Mouse (Mus musculus): Measurements from ENCODE around the gene Tsg101. TPM values are rescaled to one million over a fixed set of nuclear protein-coding genes. Genes with fewer than 3 reads are reported as not detected.

Tsg101 gene
- polyA plus RNA-seq, 2 experiments from 2014 or later = 85.8 to 103 TPM

DNA sequence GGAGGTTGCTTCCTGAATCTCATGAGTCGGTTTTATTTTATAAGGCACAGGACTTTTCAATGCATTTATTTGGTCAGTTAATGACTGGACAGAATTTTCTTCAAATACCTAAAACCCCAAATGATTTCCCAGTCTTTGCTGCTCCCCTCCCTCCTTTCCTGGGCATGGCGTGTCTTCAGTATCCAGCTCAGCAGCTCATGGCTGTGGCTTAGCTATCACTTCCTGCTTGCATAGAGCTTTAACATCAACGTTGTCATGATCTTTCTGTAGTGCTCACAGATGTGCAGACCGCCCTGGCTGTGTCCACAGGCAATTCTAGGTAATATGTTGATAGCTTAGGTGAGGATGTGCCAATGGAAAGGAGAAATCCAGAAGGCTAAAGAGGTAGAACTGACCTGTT, 47.8 kb downstream of the Tsg101 start:
- no peak for ATAC-seq

DNA sequence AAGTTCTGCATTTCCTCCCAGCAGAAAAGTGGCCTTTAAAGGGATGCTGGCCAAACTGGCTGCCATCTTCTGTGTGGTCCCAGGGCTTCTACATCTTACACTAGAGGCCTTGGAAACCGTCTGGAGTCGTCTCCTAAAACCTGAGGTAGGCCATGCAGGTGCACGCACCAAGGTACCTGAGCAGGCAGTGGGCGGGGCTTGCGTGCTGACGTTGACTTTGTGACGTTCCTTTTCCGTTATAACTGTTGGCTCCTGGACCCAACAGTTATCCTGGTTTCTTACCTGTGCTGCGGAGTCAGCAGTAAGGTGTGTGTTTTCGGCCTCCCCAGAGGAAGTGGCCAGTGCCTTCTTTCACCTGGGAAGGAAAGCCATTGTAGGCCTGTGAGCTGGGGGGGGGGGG, 58.8 kb downstream of the Tsg101 start, which contains the start of gene Ldhc:
Gene Ldhc, plus strand, starts transcription at position 208 of the 400 bp plus-strand sequence.
- no peak for ATAC-seq

DNA sequence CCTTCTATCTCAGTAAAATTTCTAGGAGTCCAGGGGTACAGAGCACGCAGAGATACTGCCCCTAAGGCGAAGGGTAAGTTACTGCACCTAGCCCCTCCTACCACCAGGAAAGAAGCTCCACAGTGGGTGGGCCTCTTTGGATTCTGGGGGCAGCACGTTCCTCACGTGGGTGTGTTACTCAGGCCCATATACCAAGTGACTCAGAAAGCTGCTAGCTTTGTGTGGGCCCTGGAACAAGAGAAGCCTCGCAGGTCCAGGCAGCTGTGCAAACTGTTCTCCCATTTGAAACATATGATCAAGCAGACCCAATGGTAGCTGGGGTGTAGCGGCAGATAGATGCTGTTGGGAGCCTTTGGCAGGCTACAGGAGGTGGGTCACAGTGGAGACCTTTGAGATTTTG, 60.7 kb downstream of the Tsg101 start:
- no peak for ATAC-seq

GRCm38 (mm10) chr7:46857436-46857835, 62.3 kb downstream of the Tsg101 start:
- no peak for ATAC-seq

DNA sequence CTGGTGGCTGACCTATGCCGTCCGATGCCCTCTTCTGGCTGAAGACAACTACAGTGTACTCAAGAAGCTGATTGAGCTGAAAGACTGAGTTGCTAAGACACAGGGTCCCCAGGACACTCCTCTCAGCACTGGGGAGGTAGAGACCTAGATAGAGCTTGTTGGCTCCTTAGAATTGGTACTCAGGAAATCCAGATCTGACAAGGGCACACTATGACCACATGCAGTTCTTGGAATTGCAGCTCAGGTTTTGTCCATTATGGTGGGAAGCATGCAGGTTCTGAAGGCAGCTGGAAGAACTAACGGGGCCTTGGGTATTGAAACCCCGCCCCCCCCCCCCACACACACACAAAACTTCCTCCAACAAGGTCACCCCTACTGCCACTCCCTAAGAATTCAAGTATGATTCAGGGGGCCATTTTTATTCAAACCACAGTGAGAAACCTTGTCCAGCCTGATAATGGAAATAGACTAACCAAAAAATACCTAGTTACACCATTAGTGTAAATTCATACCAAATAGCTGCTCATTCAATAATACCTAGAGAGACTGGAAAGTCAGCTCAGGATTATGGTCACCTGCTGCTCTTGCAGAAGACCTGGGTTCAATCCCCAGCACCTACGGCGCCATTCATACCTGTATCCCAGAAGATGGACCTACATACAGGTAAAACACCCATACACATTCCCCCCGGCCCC, 63.8 kb downstream of the Tsg101 start:
- ATAC-seq = no peak

DNA sequence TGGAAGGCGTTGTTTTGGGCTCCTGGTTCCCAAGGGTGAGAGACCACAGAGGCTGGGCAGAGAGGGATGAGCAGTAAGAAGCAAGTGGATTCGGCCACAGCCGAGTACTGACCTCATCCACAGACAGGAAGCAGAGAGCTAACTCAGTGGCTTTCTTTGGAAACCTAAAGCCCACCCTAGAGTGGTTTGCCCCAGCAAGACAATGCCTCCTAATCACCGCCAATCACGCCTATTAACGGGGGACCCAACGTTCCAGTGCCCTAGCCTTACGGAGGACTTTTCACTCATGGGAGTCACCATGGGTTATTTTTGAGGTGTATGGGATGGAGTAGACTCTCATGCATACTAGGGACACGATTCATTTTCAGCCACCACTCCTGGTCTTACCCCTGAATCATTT, 66.4 kb downstream of the Tsg101 start:
- no peak for ATAC-seq

GRCm38 (mm10) chr7:46852666-46853065, 67.1 kb downstream of the Tsg101 start:
- ATAC-seq = no peak

GRCm38 (mm10) chr7:46851026-46851425, 68.7 kb downstream of the Tsg101 start:
- no peak for ATAC-seq

DNA sequence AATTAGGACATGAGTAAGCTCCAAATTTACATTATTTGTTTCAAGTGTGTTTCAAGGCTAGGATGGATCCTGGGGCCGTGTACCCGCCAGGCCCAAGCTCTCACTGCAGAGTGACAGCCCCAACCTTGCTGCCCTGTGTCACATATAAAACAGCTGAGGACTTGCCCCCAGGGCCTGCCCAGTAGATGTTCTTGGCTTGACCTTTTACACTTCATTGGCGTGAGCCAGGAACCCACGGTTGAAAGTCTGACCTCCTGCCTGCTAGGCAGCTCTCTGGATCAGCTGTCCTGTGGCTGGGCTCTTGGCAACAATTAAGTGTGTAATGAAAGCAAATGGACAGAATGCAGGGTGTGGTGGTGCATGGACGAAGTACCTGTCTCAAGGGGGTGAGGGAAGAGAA, 70.5 kb downstream of the Tsg101 start:
- no peak for ATAC-seq

GRCm38 (mm10) chr7:46846486-46847244, 73.1 kb downstream of the Tsg101 start:
- peak; percentile 70 for ATAC-seq

DNA sequence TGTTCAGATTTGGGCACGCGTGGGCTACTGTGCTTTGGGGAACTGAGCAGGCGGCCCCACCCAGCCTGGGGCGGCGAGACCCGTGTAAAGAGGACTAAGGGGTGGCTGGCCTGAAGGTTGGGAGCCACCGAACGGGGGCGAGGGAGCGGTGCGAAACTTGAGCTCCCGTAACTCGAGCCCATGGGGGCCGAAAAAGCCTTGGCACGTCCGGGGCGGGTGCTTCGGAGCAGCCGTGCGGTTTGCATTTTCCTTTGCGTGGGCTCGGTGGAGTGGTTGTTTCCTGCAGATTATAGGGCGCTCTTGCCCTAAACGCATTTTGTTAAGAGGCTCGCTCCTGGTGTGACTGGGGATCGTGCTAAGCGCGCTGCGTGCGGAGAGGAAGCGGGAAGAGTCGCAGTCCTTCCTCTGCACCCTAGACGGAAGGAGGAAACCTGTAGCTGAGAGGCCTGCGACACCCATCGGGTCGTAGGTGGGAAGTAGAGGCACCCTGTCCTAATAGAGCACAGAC, 73.7 kb downstream of the Tsg101 start:
- ATAC-seq = peak; percentile 41

DNA sequence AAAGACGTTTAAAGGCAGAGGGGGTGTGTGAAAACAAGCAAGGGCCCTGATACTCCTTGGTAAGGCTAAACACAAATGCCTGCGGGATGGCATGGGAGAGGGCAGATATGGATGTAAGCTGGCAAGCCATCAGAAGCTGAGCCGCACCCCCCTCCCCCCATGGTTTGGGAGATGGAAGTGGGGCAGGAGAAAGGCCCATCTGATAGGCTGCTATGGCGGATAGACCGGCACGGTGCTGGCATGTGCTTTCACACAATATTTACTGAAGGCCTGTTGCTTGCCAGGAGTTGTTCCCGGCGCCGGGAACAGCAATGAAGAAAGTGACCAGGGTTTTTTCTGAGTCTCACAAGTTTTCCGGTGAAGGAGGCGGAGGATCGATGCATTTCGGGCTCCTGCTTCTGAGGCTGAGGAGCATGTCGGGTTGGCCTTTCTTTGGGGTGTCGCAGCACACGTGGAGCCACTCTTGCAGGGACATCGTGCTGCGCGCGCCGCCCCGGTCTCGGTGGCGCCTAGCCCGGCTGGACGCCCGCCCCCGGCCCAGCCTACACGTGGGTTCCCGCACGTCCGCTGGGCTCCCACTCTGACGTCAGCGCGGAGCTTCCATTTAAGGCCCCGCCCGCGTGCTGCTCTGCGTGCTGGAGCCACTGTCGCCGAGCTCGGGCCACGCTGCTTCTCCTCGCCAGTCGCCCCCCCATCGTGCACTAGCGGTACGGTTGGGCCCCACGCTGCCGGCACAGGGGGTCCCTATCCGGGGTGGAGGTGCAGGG, 74.4 kb downstream of the Tsg101 start:
- ATAC-seq = peak; percentile 78

DNA sequence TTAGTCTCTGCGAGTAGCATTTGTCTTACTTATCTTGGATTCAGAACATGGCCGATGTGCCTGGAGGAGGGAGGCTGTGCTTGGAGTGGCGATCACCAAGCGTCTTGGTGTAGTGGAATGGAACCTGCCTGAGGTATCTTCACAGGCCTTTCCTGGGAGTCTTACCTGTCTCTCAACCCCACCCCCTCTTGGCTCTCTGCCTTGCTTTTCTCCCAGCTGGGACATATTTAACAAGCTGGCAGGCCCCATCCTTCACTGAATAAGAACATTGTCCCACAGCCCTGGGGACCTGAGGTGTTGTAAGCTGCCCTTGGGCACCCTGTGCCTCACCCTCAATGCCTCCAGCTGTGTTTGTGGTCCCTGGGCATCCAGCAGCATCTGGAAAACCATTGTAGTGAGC, 76.2 kb downstream of the Tsg101 start:
- no peak for ATAC-seq

GRCm38 (mm10) chr7:46842278-46842677, 77.5 kb downstream of the Tsg101 start:
- no peak for ATAC-seq

DNA sequence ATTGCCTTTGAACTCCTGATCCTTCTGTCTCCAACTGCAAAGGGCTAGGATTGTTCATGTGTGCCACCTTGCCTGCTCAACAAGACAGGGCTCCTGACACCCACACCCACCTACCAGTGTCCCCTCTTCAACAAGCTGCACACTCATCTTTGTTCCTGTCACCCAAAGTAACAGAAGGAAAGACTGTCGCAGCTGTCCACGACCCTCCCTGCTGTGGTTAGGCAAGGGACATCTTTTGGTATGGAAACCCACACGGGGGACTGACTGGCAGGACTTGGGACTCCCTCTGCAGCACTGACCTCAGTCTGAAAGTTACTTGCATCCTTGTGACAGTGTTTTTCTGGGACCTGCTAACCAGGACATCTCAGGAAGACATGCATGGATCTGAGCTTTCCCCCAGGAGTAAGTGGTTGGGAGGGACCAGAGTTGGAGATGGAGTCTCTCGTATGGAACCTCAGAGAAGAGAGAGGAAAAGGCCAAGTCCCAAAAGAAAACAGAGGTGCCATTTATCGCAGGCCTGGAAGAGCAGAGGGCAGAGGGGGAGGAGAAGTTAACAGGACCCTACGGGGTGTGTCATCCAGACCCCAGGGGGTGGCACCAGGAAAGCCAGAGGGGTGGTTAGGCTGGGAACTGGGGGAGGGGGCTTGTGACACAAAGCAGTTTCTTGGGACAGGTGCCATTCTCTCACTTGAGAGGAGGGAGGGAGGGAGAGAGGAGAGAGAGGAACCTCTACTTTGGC, 78.8 kb downstream of the Tsg101 start, which contains the start of gene Ldha:
Gene Ldha, plus strand, starts transcription at position 689 of the 739 bp plus-strand sequence.
- no peak for ATAC-seq

DNA sequence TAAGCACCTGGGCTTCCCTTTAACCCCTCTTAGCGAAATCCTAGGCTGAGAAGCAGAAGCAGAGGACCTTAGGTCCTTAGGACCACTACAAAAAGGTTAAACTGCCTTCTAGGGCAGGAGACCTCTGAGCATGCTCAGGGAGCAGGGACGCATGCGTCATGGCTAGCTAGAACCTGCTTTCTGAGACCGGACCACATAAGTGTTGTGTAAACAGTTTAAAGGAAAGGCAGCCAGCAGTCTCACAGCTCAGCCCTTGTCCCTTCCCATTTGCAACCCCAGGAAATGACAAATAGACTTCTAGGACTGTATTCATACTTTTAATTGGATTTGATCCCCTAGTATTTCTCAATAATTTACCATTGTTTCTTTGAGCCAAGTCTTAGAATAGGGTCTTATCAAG, 79.4 kb downstream of the Tsg101 start:
- no peak for ATAC-seq

GRCm38 (mm10) chr7:46839861-46840260, 79.9 kb downstream of the Tsg101 start:
- ATAC-seq = no peak

DNA sequence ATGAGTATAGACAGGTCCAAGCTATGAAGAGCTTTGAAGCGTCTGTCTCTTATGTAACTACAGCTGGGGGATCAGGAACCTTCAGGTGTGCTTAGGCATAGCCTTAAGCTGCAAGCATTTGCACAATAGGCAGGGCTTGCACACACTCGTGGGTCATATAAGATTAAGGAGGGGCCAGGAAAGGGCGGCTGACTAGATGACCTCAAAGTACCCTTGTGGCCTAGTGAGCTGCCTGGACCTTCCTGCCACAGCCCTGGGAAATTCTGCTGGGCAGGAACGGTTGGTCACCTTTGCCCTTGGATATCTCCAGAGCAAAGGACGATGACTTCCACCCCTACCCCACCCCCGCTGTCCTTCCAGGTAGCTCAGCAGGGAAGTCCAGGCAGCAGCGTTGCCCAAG, 80.3 kb downstream of the Tsg101 start:
- no peak for ATAC-seq

Data from activated CD4-positive, CD25-positive, alpha-beta regulatory T cell, adult 4 months (primary cell).